Mouse (Mus musculus) spleen, adult 18-20 months (tissue): ENCODE results near the gene Ccz1.
"Not testable (repeated sequence)": the region's sequence is repeated elsewhere in the genome, so short reads cannot be mapped to it uniquely, and the experiment has no call there.

ENCODE experiments used
- DNase-seq, 2 experiments: peaks; one replicate each; pipeline ENCODE4 v3.0.0; 2022; ENCODE audit warnings: mixed read lengths in 2 of 2

The Ccz1 gene

GRCm38 (mm10) chr5:144014551-144015311, at the start of gene Ccz1:
Ccz1 (minus strand) TSS chr5:144014877.
- peak; percentile 58 to 71 for DNase-seq

GRCm38 (mm10) chr5:144064093-144064492, 49.4 kb upstream of the Ccz1 start:
- no peak for DNase-seq

- DNase-seq, result no peak
Measured at GRCm38 (mm10) chr5:144054340-144054739, 39.7 kb upstream of the Ccz1 start.

- DNase-seq, result no peak
Measured at GRCm38 (mm10) chr5:144053450-144053849, 38.8 kb upstream of the Ccz1 start.

- DNase-seq, result no peak
Measured at GRCm38 (mm10) chr5:144051268-144051667, 36.6 kb upstream of the Ccz1 start.

GRCm38 (mm10) chr5:144049881-144050280, 35.2 kb upstream of the Ccz1 start:
- no peak for DNase-seq

- DNase-seq, result no peak
Measured at GRCm38 (mm10) chr5:144047324-144047723, 32.6 kb upstream of the Ccz1 start.

- no peak for DNase-seq
Measured at GRCm38 (mm10) chr5:144043166-144043565, 28.5 kb upstream of the Ccz1 start.

GRCm38 (mm10) chr5:144040720-144041364, 26.2 kb upstream of the Ccz1 start:
- DNase-seq, result peak; percentile 30 to 71

GRCm38 (mm10) chr5:144039886-144040285, 25.2 kb upstream of the Ccz1 start:
- no peak for DNase-seq

- DNase-seq, result no peak
Measured at GRCm38 (mm10) chr5:144039156-144039675, 24.5 kb upstream of the Ccz1 start.

- DNase-seq, result no peak
Measured at GRCm38 (mm10) chr5:144036952-144037351, 22.3 kb upstream of the Ccz1 start.

GRCm38 (mm10) chr5:144034567-144034966, 19.9 kb upstream of the Ccz1 start:
- no peak for DNase-seq

GRCm38 (mm10) chr5:144032491-144032890, 17.8 kb upstream of the Ccz1 start:
- DNase-seq, result no peak

- DNase-seq, result no peak
Measured at GRCm38 (mm10) chr5:144026620-144027263, 12.1 kb upstream of the Ccz1 start, which contains the start of gene Ocm. Ocm (minus strand) TSS chr5:144026670.

- DNase-seq, result no peak
Measured at GRCm38 (mm10) chr5:144015845-144016244, 1.2 kb upstream of the Ccz1 start.

- no peak for DNase-seq
Measured at GRCm38 (mm10) chr5:144015312-144015650, 604 bp upstream of the Ccz1 start.

- DNase-seq, result not testable (repeated sequence)
Measured at GRCm38 (mm10) chr5:144013366-144014134, 1.1 kb downstream of the Ccz1 start.

GRCm38 (mm10) chr5:144002461-144003192, 12.1 kb downstream of the Ccz1 start:
- DNase-seq, result peak; percentile 15 to 17

- no peak for DNase-seq
Measured at GRCm38 (mm10) chr5:143999409-143999808, 15.3 kb downstream of the Ccz1 start.

GRCm38 (mm10) chr5:143994632-143995365, 19.9 kb downstream of the Ccz1 start:
- DNase-seq, result no peak
